Mouse (Mus musculus) CH12.LX (cell line): ENCODE measurements at regions not wholly inside any gene's neighbourhood (a gene's known extent, or its start where the extent isn't known, plus 50 kb on each side); places are given as distances from the start of the nearest gene placed in this dataset.

Source experiments
- CHD1 ChIP-seq: IDR thresholded peaks from 2 replicates; pipeline ENCODE4 v1.6.1; 2012; ENCODE audit warnings: low read depth, low read length, improper control_type of control experiment, inconsistent platforms
- CTCF ChIP-seq, 2 experiments: IDR thresholded peaks in 1 of 2; conservative IDR thresholded peaks in 1 of 2; 2 replicates each; pipeline ENCODE4 v1.5.1; 2011 to 2012; ENCODE audit warnings: low read depth in 2 of 2, low read length in 2 of 2, improper control_type of control experiment in 1 of 2, inconsistent platforms in 1 of 2, mild to moderate bottlenecking in 1 of 2, moderate library complexity in 1 of 2
- EP300 ChIP-seq: IDR thresholded peaks from 2 replicates; pipeline ENCODE4 v1.6.1; 2011; ENCODE audit warnings: low read length, improper control_type of control experiment
- RCOR1 ChIP-seq: conservative IDR thresholded peaks from 2 replicates; pipeline ENCODE4 v1.6.1; 2012; ENCODE audit warnings: low read depth, mild to moderate bottlenecking, inconsistent platforms, low read length, improper control_type of control experiment
- SMC3 ChIP-seq: IDR thresholded peaks from 2 replicates; pipeline ENCODE4 v1.6.1; 2011; ENCODE audit warnings: low read depth, low read length, improper control_type of control experiment

DNA sequence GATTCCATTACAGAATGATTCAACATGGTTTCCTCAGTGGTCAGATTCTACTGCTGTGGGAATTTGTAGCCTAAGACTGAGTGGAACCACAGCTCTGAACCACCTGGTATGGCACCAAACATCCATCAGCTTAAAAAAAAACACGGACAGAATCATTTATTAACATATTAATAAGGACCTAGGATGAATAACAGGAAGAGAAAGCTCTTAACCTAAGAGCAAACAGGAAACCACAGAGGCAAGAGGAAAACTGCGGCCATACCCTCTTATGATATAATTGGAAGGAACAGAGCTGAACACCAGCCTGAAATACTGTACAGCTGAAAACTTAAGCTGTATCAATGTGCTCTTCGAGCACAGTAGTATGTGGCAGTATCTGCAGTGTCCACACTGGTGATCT lies 399.9 kb upstream of the Zfp386 start:
- no peak for TF ChIP-seq CTCF (conservative IDR thresholded peaks at IDR 0.05 in 1 of 2, IDR thresholded peaks at IDR 0.05 in 1 of 2; ENCODE audit: low read depth in 2 of 2, low read length in 2 of 2)
- no peak for TF ChIP-seq EP300
- no peak for TF ChIP-seq RCOR1
- no peak for TF ChIP-seq CHD1
- no peak for TF ChIP-seq SMC3
